Mouse (Mus musculus): ENCODE measurements around the gene Mllt6.

GRCm38 (mm10) chr11:97711200-97711900 lies 48.1 kb downstream of the Mllt6 start:
- TF ChIP-seq HCFC1 (IDR thresholded peaks at IDR 0.05; ENCODE audit: borderline replicate concordance, insufficient read depth, low read length) (no peak), MAFK (IDR thresholded peaks at IDR 0.05; ENCODE audit: insufficient read depth, low read depth, low read length) (no peak), CHD2 (IDR thresholded peaks at IDR 0.05; ENCODE audit: low read depth, low read length) (no peak)

Data from ES-E14 (cell line).